Mouse (Mus musculus): ENCODE results near the gene Catsper2. TPM values are rescaled to one million over a fixed set of nuclear protein-coding genes. Genes with fewer than 3 reads are reported as not detected.
A peak's percentile ranks its signal among the peaks of the same experiment; 100 is the strongest.
"Not testable (repeated sequence)": the region's sequence is repeated elsewhere in the genome, so short reads cannot be mapped to it uniquely, and the experiment has no call there.

The Catsper2 gene
- total RNA-seq, 2 experiments from 2014 or later, result 3.1 to 4.0 TPM

DNA sequence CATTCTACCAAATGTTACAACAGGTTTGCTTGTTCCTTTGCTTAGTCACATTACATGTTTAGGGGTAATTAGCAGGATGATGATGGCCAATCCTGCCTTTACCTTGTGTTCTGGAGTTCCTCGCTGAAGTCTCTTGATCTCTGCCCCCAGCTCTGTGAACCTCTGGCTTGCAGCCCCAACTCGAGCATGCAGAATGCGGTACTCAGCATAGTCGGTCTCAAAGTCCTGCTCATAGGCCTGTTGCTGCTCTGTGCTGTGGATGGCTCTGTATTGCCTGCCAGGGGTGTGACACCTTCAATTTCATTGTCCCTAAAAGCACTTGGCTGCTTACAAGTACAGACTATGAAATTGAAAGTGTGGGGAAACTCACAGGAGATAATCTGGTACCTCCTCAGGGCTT is 26.2 kb upstream of the Catsper2 start:
- no peak for DNase-seq (ENCODE audit: low spot score in 2 of 2)

DNA sequence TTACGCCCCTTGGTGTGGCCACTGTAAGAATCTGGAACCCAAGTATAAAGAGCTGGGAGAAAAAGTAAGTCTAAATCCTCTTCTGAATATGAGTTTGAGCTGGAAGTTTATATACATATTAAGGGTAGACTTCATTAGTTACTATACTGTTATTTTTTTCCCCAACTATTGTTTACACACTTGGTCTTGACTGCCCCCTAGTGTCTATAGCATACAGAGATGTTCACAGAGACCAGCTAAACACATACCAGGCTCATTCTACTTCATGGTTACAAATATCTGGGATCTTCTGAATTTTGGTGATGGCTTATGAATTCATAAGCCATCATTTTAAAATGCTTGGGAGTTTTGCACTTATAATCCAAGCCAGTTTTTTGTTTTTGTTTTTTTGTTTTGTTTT is 21.3 kb upstream of the Catsper2 start:
- DNase-seq (ENCODE audit: low spot score in 2 of 2), result no peak

DNA sequence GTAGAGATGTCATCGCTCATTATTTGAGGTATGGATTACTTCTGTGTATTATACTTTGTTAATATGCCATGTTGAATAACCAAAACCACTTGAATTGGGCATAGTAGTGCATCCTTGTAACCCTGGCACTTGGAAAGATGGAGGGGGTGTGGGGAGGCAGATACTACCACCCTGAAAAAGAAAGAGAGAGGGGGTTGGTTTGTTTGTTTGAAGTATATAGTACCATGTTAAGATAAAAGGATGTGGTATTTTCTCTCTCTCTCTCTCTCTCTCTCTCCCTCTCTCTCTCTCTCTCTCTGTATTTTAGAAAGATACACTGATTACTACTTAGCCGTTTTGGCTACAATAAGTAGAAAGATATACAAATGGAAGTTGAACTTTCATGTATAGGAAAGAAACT is 12.3 kb upstream of the Catsper2 start:
- no peak for DNase-seq (ENCODE audit: low spot score in 2 of 2)

DNA sequence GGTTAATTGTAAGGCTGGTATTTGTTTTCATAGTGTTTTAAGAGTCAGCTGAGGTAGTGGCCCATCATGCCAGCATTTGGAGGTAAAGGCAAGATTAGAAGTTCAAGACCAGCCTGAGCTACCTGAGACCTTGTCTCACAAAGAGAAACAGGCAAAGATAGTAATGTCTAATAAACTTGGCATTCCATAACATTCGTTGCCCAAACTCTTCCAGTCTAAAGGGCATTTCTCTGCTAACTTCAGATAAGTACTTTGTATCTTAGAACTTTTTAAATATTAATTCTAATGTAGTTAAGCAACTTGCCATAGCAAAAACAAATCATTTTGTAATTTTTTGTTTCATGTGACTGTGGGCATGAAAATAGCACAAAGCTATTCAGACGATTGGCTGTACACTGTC is 9.6 kb upstream of the Catsper2 start:
- no peak for DNase-seq (ENCODE audit: low spot score in 2 of 2)

DNA sequence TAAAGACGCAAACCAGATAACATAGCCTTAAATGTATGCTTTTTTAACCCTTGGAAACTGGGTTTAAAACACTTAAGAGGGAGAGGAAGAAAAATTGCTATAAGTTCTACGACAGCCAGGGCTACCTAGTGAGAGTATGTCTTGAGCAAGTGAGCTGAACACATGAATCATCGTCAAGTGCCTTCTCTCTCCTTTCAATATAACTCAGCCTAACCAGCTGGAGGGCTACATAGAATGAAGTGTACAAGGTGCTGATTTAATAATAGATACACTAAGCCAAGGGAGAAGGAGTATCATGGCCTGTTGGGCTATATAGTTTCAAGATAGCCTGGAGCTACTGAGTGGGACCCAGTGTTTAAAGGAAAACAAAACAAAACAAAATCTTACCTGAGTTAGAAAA is 4.9 kb upstream of the Catsper2 start:
- no peak for DNase-seq (ENCODE audit: low spot score in 2 of 2)

DNA sequence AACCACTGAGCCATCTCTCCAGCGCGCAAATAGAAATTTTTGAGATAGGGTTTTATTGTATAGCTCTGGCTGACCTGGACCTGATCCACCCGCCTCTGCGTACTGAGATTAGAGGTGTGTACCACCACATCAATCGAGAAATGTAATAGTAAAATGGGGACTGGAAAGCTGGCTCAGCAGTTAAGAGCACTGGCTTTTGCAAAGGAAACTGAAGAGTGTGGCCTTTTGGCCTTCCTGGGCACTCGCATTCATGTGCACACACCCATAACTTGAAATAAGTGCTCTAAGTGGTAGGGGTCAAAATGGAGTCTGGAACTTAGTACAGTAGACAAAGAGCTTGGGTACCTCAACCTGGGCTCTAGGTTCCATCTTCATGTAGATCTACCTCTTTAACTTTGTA is 2.8 kb upstream of the Catsper2 start:
- no peak for DNase-seq (ENCODE audit: low spot score in 2 of 2)

DNA sequence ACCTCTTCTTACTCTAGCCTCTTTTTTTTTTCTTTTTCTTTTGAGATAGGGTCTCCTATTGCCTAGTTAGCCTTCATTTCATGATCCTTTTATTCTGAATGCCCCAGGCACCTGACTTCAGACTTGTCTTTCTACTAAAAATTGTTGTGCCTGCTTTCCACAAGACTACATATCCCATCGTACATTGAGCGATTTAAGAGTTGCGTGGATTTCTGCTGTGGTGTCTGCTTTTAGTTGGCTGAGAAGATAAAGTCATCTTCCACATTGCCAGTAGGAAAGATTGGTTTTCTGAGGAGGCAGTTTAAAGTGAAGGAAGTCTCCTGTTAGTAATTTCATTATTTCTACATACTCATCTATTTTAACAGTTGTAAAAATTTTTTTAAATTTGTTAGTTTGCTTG is 2.0 kb upstream of the Catsper2 start:
- DNase-seq (ENCODE audit: low spot score in 2 of 2), result no peak

DNA sequence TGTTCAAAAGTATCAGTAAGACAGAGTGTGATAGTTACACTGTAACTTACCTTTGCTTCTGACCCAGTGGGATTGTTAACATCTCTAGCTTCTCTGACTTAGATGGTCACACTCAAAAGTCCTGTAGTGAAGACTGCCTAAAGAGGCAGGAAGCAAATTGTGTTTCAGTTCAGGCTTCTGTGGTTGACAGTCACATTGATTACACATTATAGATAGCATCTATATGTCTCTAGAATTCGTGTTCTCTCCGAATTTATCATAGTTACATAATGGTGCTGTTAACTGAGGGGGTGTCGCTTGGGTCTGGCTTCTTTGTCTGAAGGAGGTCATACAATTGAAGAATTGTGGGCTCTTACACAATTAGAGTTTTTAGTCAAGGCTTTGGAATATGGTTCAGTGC is 1.5 kb upstream of the Catsper2 start:
- no peak for DNase-seq (ENCODE audit: low spot score in 2 of 2)

DNA sequence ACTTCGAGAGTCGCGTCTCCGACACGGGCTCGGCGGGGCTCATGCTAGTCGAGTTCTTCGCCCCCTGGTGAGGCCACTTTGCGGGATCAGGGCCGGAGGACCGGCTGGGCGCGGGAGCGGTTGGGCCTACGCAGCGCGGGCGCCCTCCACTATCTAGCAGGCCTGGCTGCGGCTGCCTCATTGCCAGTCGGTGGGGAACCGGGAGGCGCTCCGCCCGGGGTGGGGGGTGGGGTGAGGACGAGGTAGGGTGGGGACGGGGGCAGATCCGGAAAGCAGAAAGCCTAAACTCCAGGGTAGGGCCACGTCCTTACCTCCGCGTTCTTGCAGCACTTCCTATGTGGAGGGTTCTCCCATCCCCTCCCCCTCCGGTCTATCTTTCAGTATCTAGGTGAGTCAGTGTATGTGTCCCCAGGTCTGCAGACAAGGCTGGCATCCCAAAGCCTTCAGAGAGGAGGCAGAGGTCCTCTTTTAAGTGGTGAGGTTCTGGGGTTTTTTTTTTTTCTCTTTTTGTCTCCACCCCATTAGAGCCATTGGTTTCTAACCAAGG is 620 bp upstream of the Catsper2 start:
- peak in 1 of 2 experiments; percentile 21 for DNase-seq (ENCODE audit: low spot score in 2 of 2)

DNA sequence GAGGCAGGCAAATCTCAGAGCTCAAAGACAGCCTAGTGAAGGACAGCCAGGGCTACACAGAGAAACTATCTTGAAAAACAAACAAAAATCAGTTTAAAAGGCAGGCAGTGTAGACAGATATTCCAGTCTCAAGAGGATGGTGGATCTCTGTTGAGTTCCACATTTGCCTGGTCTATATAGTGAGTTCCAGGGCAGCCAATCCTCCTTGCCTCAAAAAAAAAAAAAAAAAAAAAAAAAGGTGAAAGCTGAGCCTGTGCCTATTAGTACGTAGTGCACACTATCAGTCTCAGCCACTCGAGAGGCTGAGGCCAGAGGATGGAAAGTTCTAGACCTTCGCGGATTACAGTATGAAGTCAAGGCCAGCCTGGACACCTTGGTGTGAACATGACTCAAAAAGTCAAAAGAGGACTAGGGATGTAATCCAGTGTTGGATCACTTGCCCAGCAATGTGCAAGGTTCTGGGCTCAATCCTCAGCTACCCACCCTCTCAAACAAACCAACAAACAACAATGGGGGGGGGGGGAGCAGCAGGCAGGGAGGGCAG is 677 bp downstream of the Catsper2 start:
- DNase-seq (ENCODE audit: low spot score in 2 of 2), result peak in 1 of 2 experiments; percentile 23

DNA sequence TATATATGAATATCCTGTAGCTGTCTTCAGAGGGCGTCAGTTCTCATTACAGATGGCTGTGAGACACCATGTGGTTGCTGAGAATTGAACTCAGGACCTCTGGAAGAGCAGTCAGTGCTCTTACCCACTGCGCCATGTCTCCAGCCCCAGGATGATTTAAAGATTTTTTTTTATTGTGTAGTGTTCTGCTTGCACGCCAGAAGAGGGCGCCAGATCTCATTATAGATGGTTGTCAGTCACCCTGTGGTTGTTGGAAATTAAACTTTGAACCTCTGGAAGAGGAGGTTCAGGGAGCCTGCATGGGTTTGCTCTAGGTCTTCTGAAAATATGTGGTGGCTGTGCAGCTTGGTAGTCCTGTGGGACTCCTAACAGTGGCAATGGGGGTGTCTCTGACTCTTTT is 5.4 kb downstream of the Catsper2 start:
- no peak for DNase-seq (ENCODE audit: low spot score in 2 of 2)

DNA sequence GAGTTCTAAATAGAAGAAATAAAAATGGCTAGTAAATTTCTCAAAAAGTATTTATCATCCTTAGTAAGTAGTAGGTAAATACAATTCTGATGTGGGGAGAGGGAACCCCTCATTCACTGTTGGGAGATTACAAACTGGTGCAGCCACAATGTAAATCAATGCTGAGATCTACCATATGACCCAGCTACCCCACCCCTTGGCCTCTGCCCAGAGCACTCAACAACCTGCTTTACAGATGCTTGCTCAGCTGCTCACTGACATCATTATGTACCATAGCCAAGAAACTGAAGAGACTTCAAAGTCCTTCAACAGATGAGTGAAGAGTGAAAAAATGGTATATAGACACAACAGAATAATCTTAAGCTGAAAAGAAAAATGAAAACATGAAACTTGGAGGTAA is 10.3 kb downstream of the Catsper2 start:
- DNase-seq (ENCODE audit: low spot score in 2 of 2), result no peak

DNA sequence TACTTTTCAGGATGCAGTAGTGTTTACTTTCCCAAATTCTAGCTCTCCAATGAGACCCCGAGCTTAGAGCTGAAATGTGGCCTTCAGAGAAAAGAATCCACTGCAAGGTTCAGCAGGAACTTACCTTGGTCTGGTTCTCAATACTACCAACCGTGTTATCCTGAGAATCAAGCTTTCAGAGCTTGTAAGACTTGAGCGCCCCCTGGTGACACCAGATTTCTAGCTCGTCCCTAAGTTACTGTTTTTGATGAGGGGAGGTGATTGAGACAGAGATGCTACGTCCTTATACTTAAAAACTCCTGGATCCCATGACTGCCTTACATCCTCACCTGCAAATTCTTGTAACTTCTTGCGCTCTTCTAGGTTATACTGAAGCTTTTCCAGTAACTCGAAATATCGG is 17.0 kb downstream of the Catsper2 start:
- DNase-seq (ENCODE audit: low spot score in 2 of 2), result peak; percentile 57 to 82

DNA sequence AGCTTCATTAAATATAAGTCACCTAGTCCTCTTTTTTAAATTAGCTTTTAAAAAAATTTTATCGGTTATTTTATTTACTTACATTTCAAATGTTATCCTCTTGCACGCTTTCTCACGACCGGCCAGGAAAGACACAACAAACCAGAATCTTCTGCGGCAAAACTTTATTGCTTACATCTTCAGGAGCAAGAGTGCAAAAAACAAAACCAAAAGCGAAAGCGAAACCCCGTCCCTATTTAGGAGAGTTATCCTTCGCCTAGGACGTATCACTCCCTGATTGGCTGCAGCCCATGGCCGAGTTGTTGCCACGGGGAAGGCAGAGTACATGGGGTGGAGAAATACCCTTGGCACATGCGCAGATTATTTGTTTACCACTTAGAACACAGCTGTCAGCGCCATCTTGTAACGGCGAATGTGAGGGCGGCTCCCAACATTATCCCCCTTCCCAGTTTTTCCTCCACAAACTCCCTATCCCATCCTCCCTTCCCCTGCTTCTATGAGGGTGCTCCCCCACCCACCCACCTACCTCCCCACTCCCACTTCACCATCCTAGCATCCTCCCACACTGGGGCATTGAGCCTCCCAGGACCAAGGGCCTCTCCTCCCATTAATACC is 26.5 kb downstream of the Catsper2 start, which contains the start of gene Strc:
Strc (minus strand) TSS at position 208 of the 615 bp plus-strand sequence.
- DNase-seq (ENCODE audit: low spot score in 2 of 2), result not testable (repeated sequence)

DNA sequence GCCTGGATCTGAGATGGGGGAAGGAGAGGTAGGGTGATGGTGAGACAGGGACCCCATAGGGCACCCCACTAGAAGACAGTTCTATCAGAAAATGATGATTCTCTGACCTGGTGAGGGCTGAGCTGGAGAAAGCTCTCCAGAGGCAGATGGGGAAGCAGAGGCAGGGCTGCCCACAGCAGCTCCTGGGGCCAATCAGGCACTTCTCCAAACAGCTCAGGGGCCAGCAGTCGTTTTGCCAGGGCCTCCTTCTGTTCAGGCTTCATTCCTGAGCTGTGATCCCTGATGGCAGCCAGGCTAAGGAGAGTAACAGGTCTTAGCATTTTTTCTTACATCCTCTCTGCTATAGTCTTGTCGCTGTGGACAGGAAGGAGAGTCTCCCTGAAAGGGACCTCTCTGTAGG is 38.8 kb downstream of the Catsper2 start:
- no peak for DNase-seq (ENCODE audit: low spot score in 2 of 2)

DNA sequence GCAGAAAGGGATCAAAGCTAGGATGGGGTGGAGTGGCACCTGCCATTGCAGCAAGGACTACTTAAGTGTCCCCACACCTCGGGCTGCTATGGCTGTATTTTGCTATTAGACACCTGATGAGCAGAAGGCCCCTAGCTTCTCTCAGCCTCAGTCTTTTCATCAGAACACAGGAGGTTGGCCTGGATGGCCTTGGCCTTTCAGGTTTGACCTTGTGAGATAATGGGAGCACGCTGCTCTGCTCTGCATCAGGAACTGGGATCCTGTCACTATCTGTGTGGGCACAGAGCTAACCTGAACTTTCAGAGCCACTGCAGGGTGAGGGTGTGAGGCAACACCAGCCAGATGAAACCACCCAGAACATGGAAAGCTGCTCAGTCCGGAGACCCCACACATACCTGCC is 41.3 kb downstream of the Catsper2 start:
- no peak for DNase-seq (ENCODE audit: low spot score in 2 of 2)

DNA sequence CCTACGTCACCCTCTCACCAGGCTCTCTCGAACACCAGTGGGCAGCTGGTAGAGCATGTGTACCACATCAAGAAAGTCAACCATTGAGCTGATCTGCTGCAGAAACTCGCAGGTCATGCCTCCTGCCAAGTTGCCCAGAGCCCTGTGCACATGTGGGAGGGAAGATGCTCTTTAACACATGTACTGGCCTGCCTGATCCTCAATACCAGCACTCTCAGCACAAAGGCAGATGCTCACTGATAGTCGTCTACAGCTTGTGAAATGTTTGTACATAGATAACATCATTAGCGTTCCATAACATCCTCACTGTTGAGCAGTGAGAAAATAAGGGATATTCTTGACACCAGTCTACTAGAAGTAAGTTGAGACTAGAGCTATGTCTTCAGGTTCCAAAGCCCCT is 42.7 kb downstream of the Catsper2 start:
- no peak for DNase-seq (ENCODE audit: low spot score in 2 of 2)

DNA sequence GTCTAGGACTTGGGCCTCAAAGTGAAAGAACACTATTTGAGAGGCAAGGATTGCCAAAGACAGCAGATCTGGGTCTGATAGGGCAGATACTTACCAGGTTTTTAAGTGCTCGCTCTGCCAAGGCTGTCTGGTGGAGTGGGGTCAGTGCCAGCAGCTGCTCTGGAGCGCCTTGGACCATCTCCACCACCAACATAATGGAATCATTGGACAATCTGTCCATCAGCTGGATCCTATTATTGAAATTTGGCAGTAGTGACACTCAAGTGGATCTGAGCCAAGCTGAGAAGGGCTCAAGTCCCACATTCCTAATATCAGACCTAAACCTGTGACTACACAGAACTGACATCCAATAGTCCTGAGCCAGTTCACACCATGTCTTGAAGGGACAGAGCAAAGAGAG is 44.8 kb downstream of the Catsper2 start:
- no peak for DNase-seq (ENCODE audit: low spot score in 2 of 2)

DNA sequence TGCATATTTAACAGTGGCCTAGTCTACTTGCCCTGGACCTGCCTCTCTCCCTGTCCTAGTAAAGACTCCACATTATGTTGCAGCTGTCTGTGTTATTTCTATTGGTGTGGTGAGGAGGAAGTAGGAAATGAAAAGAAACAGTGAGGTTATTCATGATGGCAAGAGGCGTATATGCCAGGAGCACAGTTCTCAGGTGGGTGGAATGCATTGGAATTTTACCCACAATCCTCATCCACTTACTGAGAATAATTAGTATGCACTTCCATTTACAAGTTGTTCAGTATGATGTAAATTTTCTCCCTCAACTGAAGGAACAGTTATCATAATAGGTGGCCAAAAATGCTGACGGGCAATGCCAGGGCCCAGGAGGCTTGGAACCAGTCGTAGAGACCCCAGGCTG is 49.9 kb downstream of the Catsper2 start:
- DNase-seq (ENCODE audit: low spot score in 2 of 2), result no peak

DNA sequence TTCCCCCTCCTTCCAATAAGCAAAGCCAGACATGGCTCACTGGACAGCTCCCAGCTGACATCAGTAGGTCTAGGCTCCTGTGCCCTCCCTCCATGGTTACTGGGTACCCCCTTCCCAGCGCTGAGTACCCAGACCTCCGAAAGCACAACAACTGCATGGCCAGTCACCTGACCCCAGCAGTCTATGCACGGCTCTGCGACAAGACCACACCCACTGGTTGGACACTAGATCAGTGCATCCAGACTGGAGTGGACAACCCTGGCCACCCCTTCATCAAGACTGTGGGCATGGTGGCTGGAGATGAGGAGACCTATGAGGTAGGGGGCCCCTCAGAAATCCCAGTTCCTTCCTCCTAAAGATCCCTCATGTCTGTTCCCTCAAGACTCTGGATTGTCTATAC is 54.1 kb downstream of the Catsper2 start:
- DNase-seq (ENCODE audit: low spot score in 2 of 2), result no peak

DNA sequence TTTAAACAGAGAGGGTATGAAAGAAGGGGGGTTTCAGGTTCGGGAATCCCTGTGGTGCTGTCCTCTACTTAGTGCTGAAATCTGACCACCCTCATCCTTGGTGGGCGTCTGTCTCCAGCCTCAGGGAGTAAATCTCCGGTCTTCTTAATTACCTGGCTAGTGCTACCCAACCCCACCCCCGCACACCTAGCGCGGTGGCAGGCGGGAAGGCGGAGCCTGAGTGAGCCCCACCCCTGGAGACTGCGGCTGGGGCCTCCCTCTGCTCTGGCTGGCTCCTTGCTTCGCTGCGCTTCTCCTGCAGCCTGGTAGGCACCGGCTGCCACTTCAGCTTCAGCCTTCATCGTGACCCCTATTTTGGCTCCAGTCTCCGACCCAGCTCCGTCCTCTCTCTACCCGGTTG is 55.2 kb downstream of the Catsper2 start:
- no peak for DNase-seq (ENCODE audit: low spot score in 2 of 2)

DNA sequence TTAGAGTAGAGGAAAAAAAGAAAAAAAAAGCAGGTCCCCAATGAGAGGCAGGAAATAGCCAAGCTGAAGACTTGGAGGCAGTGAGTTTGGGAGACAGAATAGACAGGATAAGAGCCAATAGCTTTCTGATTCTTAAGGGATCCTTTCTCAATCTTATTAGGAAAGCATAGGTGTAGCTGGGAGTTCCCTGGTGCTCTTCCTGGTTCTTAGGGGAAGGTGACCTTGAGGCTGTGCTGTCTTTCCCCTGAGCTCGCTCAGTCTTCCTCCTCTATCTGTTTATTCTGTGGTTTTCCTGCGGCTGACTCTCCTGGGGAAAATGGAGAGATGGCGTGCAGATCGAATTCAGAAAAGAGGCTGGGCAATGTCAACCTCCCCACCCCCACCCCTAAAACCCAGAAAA is 55.6 kb downstream of the Catsper2 start:
- no peak for DNase-seq (ENCODE audit: low spot score in 2 of 2)

DNA sequence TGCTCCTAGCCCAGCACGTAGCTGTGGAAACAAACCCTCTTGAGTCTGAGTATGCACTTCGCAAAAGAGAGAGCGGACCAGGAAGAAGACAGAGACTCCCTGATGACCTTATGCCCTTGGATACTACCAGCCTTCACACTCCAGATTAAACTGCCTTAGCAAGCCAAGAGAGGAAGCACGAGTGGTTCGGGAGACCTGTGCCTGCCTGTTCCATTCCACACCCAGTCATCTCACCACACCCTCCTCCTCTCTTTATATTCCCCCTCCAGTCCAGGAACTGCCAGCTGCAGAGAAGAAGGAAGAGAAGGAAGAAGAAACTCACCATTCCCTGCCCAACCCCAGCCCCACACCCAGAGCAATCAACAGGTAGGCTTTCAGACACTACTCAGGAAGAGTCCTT is 56.1 kb downstream of the Catsper2 start, which contains the start of gene Ckmt1:
Ckmt1 (plus strand) TSS at position 221 of the 400 bp plus-strand sequence.
- DNase-seq (ENCODE audit: low spot score in 2 of 2), result no peak
